Mouse (Mus musculus) gastrocnemius, postnatal 25 days (tissue): Measurements from ENCODE around the gene Rad21l. TPM values are rescaled to one million over a fixed set of nuclear protein-coding genes. Genes with fewer than 3 reads are reported as not detected.

Source experiments
- DNase-seq: peaks from one replicate; pipeline ENCODE4 v3.0.0; 2022
- long read RNA-seq, 2 experiments: library from polyadenylated mRNA; stranded (forward); transcript quantifications; one replicate each; pipeline ENCODE4 v2.0.0; 2021
- total RNA-seq, 2 experiments: library from RNA; stranded (reverse); gene quantifications; 1 replicate in 1 of 2; 2 replicates in 1 of 2; pipeline ENCODE4 v1.2.3; 2021

Rad21l gene
- total RNA-seq: not detected
- long read RNA-seq, experiment 1: 0 reads
- long read RNA-seq, experiment 2: 0 reads

DNA sequence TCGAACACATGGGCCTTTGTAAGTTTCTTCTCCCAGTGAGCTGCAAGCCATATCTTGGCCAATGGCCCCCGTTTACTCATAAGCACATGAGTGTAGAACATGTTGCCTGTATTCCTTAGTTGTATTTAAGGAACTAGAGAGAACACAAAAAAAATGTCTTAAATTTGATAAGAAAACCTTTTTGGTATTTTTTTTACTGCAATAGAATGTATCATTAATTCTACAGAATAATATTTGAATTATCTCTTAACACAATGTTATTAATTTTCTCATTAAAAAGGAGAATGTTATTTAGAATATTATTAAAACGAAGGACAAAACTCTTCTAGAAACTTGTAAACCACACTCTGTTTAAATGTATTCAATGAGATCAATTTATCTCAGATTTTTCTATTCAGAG, at the start of gene Rad21l:
Gene Rad21l (minus strand): TSS at position 101 of the 400 bp plus-strand sequence.
- no peak for DNase-seq

DNA sequence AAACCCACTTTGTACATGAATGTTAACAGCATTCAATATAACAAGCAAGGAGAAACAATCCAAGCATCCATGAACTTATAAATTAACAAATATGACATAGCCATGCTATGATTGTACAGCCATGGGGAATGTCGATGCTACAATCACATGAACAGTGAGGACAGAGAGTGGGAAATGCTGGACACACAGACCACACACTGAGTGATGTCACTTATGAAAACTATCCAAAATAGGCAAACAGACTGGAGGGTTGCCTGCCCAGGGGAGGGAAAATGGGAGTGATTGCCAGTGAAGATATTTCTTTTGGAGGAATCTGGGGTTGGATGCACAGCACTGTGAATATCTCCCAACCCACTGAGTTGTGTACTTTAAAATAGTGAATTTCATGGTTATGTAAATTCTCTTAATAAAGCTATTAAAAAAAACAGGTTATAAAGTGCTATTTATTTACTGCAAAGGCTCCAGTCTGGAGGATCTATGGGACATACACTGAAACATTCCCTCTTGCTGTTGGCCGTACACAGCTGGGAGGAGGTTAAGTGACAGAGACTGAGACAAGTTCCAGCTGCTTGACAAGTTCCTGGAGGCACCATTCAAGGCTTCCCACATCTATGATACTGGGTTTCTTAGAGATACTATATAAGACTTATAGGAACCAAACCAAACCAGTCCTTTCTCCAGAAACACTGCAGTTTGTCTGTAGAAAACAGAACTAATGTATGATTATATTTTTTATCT, 48.2 kb upstream of the Rad21l start:
- DNase-seq: no peak

DNA sequence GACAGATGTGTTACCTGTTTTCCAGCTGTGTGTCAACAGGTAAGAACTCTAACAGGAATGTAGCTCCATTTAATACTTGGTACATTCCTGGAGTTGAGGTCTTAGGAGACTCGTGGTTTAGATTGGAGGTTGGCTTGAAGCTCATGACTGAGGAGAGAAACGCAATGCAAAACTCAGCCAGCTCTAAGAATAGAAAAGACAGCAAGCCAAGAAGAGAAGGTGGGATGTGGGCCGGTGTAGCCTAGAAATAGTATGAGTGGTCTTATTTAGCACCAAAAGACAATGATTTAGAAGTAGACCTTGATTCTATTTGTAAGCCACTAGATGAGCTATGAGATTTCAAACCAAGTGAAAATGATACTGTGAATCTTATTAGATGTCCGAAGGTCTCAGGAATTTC, 47.2 kb upstream of the Rad21l start:
- DNase-seq: no peak

DNA sequence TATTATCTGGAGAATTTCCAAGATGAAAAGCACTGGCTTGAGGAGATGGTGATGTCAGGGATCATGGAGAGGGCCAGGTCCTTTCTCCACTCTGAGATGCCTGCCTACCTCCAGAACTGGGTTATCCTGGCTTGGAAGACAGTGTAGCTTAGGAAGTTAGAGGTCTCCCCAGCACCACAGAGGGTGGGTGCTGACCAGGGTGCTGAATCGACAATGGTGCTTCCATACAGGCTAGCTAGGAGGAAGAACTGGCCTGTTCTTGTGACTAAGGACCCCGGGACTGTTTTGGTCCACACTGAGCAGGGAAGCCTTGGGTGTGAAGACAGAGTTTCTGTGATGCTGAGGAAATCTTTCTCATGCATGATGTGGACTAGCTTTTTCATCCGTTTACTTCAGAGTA, 44.3 kb upstream of the Rad21l start:
- no peak for DNase-seq

DNA sequence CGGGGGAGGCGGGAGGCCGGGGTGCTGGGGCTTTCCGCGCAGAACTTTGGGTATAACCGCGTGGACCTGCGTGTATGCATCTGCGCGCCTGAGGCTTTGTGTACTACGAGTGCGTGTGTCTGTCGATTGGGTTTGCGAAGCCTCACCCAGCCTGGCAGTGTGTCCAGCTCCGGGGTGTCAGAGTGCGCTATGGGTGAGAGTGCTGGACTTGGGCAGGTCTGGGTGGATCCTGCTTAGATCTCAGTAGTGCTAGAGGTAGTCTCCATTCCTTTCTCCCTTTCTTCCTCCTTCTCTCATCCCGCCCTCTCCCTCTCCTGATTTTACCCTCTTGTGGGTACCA, 34.5 kb upstream of the Rad21l start:
- no peak for DNase-seq

DNA sequence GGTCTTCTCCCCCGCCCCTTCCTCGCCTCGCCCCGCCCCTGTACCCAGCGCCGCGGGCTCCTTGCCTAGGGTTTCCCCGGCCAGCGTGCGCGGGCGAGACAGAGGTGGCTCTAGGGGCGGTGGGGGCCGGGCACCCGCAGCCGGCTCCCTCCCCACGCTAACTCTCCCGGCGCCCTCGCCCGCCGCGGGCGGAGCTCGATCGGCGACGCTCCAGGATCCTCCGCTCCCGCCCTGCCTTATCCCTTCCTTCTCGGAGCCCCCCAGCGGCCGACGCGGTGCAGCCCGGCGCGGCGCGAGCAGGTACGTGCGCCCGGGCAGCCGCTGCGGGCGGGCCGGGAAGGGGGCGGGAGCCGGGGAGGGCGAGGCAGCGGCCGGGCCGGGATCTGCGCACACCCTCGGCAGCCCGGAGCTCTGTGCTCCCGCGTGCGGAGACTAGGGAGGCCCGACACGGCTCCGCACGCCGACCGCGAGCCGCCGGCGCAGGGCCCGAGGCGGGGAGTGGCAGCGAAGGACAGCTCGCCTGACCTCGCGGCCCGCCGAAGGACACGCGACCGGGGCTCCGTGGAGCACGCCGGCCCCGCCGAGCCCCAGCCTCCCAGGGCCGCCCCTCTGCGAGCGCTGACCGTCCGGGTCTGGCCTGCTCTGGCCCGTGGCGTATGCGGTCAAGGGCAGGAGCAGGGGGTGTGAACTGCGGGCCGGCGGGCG, 34.0 kb upstream of the Rad21l start:
- DNase-seq: peak; percentile 19

DNA sequence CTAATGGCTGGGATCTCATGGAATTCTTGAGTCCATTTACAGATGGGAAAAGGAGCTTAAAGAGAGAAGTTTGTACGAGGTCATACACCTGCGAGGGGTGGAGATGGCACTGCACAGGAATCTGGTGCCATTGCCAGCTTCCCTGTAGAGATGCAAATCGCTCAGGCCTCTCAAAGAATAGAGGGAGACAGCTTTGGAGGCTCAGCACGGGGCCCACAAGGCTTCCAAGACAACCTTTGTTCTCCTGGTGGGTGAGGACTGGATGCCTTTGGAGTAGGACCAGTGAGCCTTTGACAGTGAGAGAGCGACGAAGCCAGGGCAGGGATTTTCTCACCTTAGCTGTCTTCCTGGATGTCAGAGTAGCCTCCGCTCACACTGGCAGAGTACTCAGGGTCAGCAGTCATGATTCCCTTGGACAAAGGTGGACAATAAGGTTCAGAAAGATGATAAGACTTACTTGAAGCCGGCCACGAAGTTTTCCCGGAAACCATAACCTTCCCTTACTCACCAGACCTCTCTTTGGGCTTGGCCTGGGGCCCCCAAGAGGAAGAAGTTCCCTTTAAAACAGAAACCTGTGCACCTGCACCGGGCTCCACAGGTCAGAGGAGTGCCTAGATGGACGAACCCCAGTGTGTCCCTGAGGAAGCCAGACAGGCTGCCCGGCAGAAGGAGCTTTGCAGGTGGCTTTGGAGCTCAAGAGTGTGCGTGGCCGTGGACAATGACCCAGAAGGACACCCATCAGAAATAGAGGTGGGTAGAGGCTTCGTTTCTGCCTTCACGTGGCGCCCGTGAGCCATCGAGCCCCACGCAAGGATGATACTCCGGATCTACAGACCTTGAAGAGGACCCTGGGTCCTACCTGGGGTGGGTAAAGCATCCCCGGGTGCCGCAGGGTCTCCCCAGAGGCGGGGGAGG, 33.2 kb upstream of the Rad21l start, which contains the start of gene Tmem74b:
Gene Tmem74b (plus strand): TSS at position 778 of the 915 bp plus-strand sequence.
- no peak for DNase-seq

DNA sequence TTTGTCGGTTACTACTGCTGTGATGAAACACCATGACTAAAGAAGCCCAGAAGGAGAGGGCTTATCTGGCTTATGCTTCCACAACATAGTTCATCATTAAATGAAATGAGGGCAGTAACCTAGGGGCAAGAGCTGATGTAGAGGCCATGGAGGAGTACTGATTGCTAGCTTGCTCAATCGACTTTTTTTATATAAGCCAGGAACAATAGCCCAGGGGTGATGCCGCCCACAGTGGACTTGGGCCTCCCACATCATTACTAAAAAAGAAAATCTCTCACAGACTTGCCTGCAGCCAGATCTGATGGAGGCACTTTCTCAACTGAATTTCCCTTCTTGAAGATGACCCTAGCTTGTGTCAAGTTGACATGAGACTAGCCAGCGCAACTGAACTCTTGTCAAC, 14.6 kb upstream of the Rad21l start:
- DNase-seq: no peak

DNA sequence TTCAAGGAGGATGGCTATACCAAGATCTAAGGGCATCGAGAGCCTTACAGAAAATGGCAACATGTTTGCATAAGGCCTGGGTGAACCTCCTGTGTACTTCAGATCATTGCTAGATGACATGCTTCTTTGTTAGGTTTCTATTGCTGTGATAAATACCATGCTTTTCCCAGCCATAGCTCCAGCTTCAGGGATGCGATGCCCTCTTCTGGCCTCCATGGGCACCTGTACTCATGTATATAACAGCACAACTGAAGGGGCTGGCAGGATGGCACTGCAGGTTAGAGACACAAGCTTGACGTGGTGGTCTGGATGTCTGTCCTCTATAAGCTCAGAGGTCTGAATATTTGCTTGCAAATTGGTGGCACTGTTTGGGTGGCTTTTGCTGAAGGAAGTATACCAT, 14.0 kb upstream of the Rad21l start:
- no peak for DNase-seq

DNA sequence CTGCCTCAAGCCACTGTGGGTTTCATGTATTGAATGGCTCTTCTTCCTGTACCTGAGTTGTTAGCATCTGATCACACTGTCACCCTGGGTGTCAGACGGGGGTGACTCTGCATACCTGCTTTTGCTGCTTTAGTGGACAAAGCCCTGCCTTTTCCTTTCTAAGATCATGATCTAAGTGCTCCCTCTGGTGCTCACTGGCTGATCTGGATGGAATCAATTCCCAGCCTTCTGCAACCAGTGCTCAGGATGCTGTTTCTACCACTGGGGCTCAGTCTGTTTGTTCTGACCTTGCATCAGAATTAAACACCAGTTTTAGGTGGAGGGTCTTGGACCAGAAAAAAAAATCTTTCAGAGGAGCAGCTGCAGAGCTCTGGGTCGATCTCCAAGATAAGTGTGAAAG, 7.9 kb upstream of the Rad21l start:
- DNase-seq: no peak

DNA sequence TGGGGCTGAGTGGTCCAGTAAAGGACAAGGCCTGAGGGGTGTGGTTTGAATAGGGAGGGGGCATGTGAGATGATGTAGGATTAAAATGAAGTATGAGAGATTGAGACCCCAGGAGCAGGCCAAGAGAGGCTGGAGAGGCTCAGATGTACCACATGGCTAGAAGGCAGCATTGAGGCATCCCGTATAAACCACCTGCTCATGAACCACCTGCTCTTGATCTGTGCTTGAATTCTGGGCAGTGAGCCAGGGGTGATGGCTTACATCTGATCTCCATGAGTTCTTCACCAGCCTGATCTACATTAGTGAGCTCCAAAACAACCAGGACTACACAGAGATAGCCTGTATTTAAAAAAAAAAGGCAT, 2.6 kb upstream of the Rad21l start:
- DNase-seq: no peak

DNA sequence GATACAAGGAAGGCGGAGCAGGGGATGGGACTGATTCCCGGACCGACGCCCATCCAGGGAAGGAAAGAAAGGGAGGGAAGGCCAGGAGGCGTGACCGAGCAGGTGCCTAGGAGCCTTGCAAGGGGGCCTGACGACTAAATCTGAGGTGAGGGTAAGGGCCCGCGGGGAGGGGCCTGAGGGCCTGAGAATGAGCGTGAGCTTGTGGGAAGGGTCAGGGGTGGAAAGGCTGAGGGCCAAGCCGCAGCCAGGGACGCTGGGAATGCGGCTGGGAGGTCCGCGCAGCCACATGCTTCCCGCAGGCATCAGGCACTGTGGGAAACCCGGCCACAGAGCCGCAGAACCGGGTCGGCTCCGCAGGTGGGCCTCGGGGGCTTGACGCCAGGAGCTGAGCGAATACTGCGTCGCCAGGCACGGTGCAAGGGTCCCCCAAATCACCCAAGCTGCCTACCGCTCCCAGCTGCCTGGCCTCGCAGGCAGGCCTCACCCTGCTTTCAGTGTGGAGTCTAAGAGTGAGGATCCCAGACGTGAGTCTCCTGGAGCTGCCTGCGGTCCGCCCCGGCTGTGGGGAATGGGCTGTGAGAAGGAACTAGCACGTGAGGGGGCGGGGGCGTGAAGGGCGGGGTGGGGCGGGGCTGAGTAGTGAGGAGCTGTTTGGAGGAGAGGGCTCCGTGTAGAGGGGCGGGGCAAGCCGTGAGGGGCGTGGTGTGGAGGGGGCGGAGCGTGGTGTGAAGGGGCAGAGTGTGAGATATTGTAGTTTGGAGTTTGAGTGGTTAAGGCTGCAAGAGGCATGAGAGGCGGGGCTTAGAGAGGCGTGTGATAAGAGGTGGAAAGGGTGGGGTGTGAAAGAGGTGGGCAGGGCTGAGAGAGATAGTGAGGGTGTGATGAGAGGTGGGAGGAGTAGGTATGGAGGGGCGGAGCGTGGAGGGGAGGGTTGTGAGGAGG, 2.0 kb upstream of the Rad21l start:
- DNase-seq: no peak

DNA sequence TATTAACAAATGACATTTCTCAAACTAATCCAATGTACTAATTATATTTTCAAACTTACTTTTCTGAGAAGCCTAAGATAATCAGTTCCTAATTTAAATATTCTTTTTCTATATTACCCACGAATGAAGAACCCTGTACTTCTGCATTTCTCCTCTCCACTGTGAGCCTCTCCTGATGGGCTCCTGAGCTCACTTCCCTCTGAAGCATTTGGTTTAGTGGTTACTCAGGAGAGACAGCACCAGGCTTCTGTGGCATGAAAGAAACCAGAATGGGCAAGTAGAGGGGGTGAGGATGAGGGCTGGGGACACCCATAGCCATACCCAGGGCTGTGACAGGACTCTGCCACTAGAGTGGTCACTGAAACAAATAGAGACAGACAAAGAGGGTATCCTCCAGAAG, 16.3 kb downstream of the Rad21l start:
- no peak for DNase-seq

DNA sequence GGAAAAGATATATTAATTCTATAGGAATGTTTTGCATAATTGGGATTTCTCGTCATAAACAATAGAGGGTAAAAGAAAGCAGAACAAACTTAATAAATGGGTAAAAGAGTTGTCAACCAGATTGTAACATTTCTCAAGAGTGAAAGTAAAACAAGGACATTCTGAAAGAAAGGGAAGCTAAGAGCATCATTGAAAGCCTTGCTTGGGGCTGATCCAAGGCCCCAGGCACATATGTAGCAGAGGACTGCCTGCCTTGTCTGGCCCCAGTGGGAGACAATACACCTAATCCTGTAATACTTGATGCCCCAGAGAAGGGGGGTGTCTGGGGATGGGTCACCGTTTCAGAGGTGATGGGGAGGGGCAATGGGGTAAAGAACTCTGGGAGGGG, 32.3 kb downstream of the Rad21l start:
- DNase-seq: no peak

DNA sequence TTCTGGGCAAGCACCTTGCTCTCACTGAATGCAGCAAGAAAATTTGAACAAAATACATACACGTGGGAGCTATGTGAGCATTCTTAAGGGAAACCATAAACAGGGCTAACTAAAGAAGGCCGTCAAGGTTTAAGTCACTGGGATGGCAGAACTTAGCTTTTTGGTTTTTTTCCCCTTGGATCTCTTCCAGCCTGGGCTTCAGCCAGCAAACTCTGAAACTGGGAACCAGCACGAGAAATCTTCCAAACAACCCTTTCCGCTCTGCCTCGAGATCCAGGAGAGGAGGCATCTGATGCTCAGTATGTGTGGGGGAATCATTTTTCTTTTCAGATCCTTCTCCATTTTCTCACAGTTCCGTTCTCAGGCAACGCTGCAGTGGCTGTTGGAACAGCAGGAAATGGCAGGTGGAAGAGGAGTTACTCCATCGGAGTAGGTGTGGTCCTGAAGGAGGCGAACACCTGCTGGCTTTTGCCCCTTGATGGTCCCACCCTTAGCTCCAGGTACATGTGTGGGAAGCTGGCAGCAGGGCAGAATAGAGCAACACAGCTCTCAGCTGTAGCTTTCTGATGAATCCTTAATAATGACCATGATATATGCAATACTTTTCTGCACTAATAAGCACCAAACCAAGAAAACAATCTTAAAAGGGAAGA, 32.8 kb downstream of the Rad21l start:
- DNase-seq: no peak

DNA sequence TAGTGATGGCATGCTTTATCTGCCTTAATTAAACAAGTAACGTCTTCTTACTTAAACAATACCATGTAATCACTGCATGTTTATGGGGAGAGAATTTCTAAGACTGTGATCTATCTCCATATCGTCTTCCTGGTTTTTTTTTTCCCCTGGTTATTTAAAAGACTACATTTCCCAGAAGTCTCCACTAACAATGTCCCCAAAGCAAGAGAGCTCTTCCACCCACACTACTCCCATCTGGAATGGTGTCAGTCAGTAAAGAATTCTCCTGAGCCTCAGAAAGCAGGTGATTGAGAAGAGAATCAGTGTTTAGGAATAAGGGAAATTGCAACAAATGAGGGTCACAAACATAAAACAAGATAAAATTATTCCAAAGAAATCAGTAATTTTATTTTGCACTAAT, 33.4 kb downstream of the Rad21l start:
- no peak for DNase-seq

DNA sequence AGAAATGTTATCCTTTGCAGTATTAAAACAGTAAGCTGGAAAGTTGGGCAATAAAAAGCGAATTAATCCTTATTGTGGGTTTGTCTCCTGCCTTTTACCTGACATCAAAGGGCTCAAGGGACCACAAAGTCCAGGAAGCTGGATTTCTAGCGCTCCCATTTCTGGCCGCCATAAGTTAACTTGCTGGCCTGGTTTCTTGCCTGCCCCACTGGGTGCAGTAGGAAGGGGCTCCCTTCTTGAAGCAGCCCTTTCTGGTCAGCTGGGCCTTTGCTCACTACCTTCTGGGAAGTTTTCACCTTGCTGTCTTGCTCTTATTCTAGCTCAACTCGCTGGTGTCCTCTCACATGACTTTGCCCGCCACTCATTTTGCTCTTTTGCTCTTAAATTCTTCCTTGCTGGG, 35.4 kb downstream of the Rad21l start:
- DNase-seq: no peak

DNA sequence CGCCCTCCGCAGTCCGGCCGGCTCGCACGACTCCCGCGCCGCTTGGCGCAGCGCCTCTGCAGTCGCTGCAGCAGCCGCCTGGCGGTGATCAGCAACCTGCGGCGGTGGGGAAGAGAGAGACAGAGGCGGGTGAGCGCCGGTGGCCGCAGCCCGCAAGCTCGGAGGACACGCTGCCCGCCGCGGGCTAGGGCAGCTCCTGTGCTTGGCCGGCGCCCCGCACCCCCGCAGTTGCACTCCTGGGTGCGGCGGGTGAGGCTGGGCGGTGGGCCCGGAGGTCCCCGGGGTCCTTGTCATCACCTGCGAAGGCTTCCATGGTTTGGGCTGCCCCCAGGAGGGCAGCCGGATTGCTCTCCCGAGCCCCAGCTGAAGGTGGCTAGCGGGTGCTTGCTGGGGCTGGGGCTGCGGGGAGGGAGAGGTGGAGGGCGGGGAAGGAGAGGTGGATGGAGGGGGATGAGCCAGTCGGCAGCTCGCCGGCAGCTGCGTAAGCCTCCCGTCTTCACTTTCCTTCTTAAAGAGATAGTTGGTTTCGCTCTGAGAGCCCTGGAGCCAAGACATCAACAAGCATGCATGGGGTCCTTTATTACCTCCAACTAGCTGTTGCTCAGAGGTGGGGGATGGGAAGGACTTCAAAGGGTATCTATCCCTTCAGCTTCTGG, 36.0 kb downstream of the Rad21l start, which contains the start of gene Snph:
Gene Snph (minus strand): TSS at position 435 of the 656 bp plus-strand sequence.
- peak; percentile 72 for DNase-seq

DNA sequence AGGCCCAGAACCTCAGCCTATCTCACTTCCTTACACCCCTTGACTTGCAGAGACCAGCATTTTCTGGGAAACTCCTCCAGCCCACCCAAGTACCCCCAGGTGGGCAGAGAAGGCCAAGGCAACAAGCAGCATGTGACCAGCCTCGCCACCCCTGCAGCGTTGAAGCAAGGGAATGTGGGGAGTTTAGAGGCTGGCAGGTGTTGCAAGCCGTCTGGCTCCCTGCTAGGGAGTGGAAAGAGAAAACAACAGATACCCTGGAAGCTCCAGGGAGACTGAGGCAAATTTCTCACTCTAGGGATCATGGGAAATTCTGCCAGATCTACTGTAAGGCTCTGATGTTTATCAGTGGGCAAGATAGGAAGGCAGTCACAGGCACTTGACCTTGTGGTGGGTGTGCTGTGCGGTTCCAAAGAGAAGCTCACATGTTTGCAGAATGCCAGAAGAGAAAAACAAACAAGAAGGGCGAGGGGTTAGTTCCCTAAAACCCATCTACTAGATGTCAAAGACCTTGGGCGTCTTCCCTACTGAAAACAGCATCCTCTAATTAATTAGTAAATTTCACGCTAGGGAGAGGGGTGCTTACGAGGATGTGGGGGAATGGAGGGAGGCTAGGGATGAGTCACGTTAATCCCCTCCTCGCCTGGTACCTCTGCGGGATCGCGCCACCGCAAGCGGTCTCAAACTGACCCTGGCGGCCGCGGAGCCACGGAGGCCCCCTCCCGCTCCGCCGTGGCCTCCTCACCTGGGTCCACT, 36.8 kb downstream of the Rad21l start:
- no peak for DNase-seq

DNA sequence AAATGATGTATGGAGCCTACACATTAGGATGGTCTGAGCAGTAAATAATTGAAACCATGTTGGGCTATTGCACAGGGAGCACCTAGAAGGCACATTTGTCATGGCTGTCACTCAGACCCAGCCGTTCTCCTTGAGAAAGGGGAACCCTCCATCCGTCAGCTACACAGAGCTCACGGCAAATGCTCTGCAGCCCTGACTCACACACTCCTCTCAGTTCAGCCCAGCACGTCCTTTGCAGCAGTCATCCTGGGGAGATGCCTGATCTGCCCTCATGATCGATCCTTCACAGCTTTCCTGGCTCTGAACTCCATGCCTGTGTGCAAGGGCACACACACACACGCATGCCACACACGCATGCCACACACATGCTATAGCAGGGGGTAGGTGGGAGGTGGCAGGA, 39.0 kb downstream of the Rad21l start:
- DNase-seq: no peak
